Mouse (Mus musculus) urinary bladder, postnatal 36 days (tissue): ENCODE measurements at regions not wholly inside any gene's neighbourhood (a gene's known extent, or its start where the extent isn't known, plus 50 kb on each side); places are given as distances from the start of the nearest gene placed in this dataset.

ENCODE experiments used
- DNase-seq, 2 experiments: peaks; one replicate each; pipeline ENCODE4 v3.0.0; 2022; ENCODE audit warnings: low spot score in 2 of 2, mixed read lengths in 1 of 2

GRCm38 (mm10) chr8:90504521-90504920 lies 156.4 kb upstream of the Tox3 start:
- DNase-seq, result no peak

GRCm38 (mm10) chr8:90503306-90503705 lies 155.2 kb upstream of the Tox3 start:
- no peak for DNase-seq

GRCm38 (mm10) chr8:90502879-90503278 lies 154.7 kb upstream of the Tox3 start:
- no peak for DNase-seq

GRCm38 (mm10) chr8:90499315-90499714 lies 151.2 kb upstream of the Tox3 start:
- no peak for DNase-seq

GRCm38 (mm10) chr8:90496658-90497163 lies 148.6 kb upstream of the Tox3 start:
- no peak for DNase-seq

GRCm38 (mm10) chr8:90495943-90496371 lies 147.8 kb upstream of the Tox3 start:
- no peak for DNase-seq

- DNase-seq, result no peak
Observed at GRCm38 (mm10) chr8:90492521-90493225, 144.5 kb upstream of the Tox3 start.

- no peak for DNase-seq
Observed at GRCm38 (mm10) chr8:90491691-90492090, 143.5 kb upstream of the Tox3 start.

GRCm38 (mm10) chr8:90490734-90491441 lies 142.7 kb upstream of the Tox3 start:
- DNase-seq, result no peak

- DNase-seq, result no peak
Observed at GRCm38 (mm10) chr8:90486556-90486955, 138.4 kb upstream of the Tox3 start.

GRCm38 (mm10) chr8:90478149-90478548 lies 130.0 kb upstream of the Tox3 start:
- no peak for DNase-seq

- DNase-seq, result no peak
Observed at GRCm38 (mm10) chr8:90474066-90474465, 125.9 kb upstream of the Tox3 start.

- no peak for DNase-seq
Observed at GRCm38 (mm10) chr8:90470826-90471225, 122.7 kb upstream of the Tox3 start.

GRCm38 (mm10) chr8:90463708-90464107 lies 115.6 kb upstream of the Tox3 start:
- DNase-seq, result peak; percentile 4 to 8

- no peak for DNase-seq
Observed at GRCm38 (mm10) chr8:90455321-90455720, 107.2 kb upstream of the Tox3 start.

GRCm38 (mm10) chr8:90454130-90454529 lies 106.0 kb upstream of the Tox3 start:
- DNase-seq, result no peak

- no peak for DNase-seq
Observed at GRCm38 (mm10) chr8:90441058-90441851, 93.1 kb upstream of the Tox3 start.

- no peak for DNase-seq
Observed at GRCm38 (mm10) chr8:90414021-90414420, 65.9 kb upstream of the Tox3 start.
